Mouse (Mus musculus) thymus, adult 18-20 months (tissue): ENCODE data around the gene T.

Experiments
- DNase-seq, 2 experiments: peaks; one replicate each; pipeline ENCODE4 v3.0.0; 2022; ENCODE audit warnings: mixed read lengths in 2 of 2

Gene T

GRCm38 (mm10) chr17:8433121-8433977 lies 874 bp upstream of the T start:
- no peak for DNase-seq

GRCm38 (mm10) chr17:8436184-8436583 lies 2.0 kb downstream of the T start:
- no peak for DNase-seq

- DNase-seq = no peak
Observed at GRCm38 (mm10) chr17:8444062-8444461, 9.8 kb downstream of the T start.

GRCm38 (mm10) chr17:8447676-8448192 lies 13.5 kb downstream of the T start:
- DNase-seq = no peak

- DNase-seq = no peak
Observed at GRCm38 (mm10) chr17:8448324-8448723, 14.1 kb downstream of the T start.

- DNase-seq = no peak
Observed at GRCm38 (mm10) chr17:8455196-8455595, 21.0 kb downstream of the T start.

- DNase-seq = no peak
Observed at GRCm38 (mm10) chr17:8455601-8456000, 21.4 kb downstream of the T start.

GRCm38 (mm10) chr17:8456856-8457460 lies 22.7 kb downstream of the T start:
- no peak for DNase-seq

GRCm38 (mm10) chr17:8461568-8461967 lies 27.3 kb downstream of the T start:
- no peak for DNase-seq

GRCm38 (mm10) chr17:8463482-8464128 lies 29.4 kb downstream of the T start:
- no peak for DNase-seq

GRCm38 (mm10) chr17:8467771-8468170 lies 33.5 kb downstream of the T start:
- DNase-seq = no peak

- DNase-seq = peak; percentile 26 to 49
Observed at GRCm38 (mm10) chr17:8468716-8469344, 34.6 kb downstream of the T start.

- no peak for DNase-seq
Observed at GRCm38 (mm10) chr17:8478554-8478953, 44.3 kb downstream of the T start.

- DNase-seq = no peak
Observed at GRCm38 (mm10) chr17:8479493-8480128, 45.4 kb downstream of the T start.

GRCm38 (mm10) chr17:8481797-8482196 lies 47.6 kb downstream of the T start:
- DNase-seq = no peak

GRCm38 (mm10) chr17:8482876-8483275 lies 48.7 kb downstream of the T start:
- DNase-seq = no peak

GRCm38 (mm10) chr17:8484246-8484645 lies 50.0 kb downstream of the T start:
- no peak for DNase-seq

GRCm38 (mm10) chr17:8485146-8485545 lies 50.9 kb downstream of the T start:
- no peak for DNase-seq

GRCm38 (mm10) chr17:8487824-8488223 lies 53.6 kb downstream of the T start:
- no peak for DNase-seq

GRCm38 (mm10) chr17:8490971-8491370 lies 56.7 kb downstream of the T start:
- no peak for DNase-seq
